Mouse (Mus musculus) neural tube, embryonic 14.5 days (tissue): Measurements from ENCODE around the gene Tanc1. TPM values are rescaled to one million over a fixed set of nuclear protein-coding genes. Genes with fewer than 3 reads are reported as not detected.

Experiments
- ATAC-seq: fragments of 200-750 bp; cut with Nextera tagmentation; 2 replicates; pipeline ENCODE4 v1.8.0; 2017; ENCODE audit warnings: low read depth, mild to moderate bottlenecking, moderate TSS enrichment, moderate library complexity
- H3K27ac ChIP-seq: fragments of 300-500 bp; sonication (generic); 2 replicates; pipeline ENCODE4 v1.5.1; 2014; ENCODE audit warnings: low read depth, mild to moderate bottlenecking, control low read depth, low read length, moderate library complexity, mixed read lengths
- H3K27me3 ChIP-seq: fragments of 300-500 bp; sonication (generic); 2 replicates; pipeline ENCODE4 v1.6.1; 2014; ENCODE audit warnings: low read length; ENCODE audit not compliant: control insufficient read depth, insufficient read depth
- H3K36me3 ChIP-seq: fragments of 300-500 bp; sonication (generic); 2 replicates; pipeline ENCODE4 v1.6.1; 2014; ENCODE audit warnings: low read length, mixed read lengths; ENCODE audit not compliant: control insufficient read depth, insufficient read depth
- H3K4me1 ChIP-seq: fragments of 300-500 bp; sonication (generic); 2 replicates; pipeline ENCODE4 v1.6.1; 2014; ENCODE audit warnings: low read length; ENCODE audit not compliant: control insufficient read depth, insufficient read depth
- H3K4me2 ChIP-seq: fragments of 300-500 bp; sonication (generic); 2 replicates; pipeline ENCODE4 v1.6.1; 2014; ENCODE audit warnings: mild to moderate bottlenecking, low read depth, low read length, control low read depth
- H3K4me3 ChIP-seq: fragments of 300-500 bp; sonication (generic); 2 replicates; pipeline ENCODE4 v1.5.1; 2014; ENCODE audit warnings: low read depth, low read length, control low read depth, mixed read lengths
- H3K9ac ChIP-seq: fragments of 300-500 bp; sonication (generic); replicated peaks from 2 replicates; pipeline ENCODE4 v1.6.1; 2014; ENCODE audit warnings: low read depth, mild to moderate bottlenecking, control low read depth, low read length, mixed read lengths
- H3K9me3 ChIP-seq: fragments of 300-500 bp; sonication (generic); 2 replicates; pipeline ENCODE4 v1.6.1; 2016; ENCODE audit warnings: low read length; ENCODE audit not compliant: control insufficient read depth
- WGBS: fragments of 180-500 bp; shearing (Covaris S2); extraction: QIAGEN DNeasy Blood & Tissue Kit; methylation state at CpG from one replicate; pipeline ENCODE4 v1.1.7; 2014; 5-methylcytosine and 5-hydroxymethylcytosine counted together
- polyA plus RNA-seq: library from polyadenylated mRNA; unstranded; fragments of >200 nt; fragmentation: Nextera tagmentation; extraction: Ambion mirVana; gene quantifications from 2 replicates; pipeline ENCODE4 v1.2.1, GENCODE M21; 2014

The Tanc1 gene
- polyA plus RNA-seq, 1 experiment from 2014 or later: 5.2 TPM

DNA sequence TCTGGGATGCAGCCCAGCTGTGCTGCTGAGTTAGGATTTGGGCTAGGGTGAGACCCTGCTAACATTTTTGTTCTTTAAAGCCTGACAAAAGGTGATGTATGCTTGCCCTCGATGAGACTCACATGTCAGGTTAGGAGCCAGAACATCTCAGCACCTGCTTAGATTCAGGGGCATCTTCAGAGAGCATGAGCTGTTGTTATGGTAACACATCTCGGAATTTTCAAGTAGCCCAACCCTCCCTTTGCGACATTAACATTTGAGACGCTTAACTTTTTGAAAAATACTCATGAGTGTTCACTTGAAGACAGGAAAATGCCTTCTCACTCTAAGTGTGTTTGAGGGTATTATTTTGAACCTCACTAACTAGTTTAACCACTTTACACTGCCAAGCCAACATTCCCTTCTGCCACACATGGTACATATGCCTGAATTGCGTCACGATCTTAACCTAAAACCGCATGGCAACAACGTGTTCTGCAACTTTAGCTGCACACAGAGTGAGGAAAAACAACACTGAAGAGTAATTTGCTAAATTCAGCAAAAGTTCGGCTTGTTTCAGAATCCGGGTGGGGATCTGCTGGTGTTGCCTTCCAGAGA lies 67.7 kb downstream of the Tanc1 start:
- 86% methylated on average over 10 of the region's 10 CpGs for WGBS
- H3K27ac ChIP-seq: no peak overlapping the region
- H3K4me1 ChIP-seq: 0 out of 2 replicates have a peak, but pooled peaks cover 6% of the 10 kb centered on the region
- H3K27me3 ChIP-seq: no peaks in the 10 kb centered on the region
- no peaks in the 10 kb centered on the region for H3K36me3 ChIP-seq
- H3K9me3 ChIP-seq: no peaks in the 10 kb centered on the region
- H3K4me3 ChIP-seq: no peak overlapping the region
- H3K4me2 ChIP-seq: no peak overlapping the region
- no peak overlapping the region for H3K9ac ChIP-seq
- no peak for ATAC-seq

DNA sequence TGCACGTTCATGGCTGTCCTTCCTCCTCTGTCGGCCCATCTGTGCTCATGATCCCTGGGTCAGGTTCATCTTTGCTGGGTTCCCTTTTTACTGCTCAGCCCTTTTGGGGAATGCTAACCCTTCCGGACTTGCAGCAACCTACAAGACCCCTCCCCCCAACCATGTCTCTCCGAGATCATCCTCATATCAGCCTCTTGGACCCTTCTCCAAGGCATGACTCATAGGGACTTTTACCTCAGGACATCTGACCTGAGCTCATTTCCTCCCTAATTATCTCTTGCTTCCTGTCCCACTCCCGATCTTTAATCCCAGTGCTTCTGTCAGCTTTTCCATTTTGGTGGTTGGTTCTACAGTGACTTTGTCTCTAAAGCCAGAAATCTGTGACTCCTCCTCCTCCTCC lies 68.9 kb downstream of the Tanc1 start:
- no peak overlapping the region for H3K9ac ChIP-seq
- H3K4me1 ChIP-seq: 0 out of 2 replicates have a peak, but pooled peaks cover 6% of the 10 kb centered on the region
- no peak overlapping the region for H3K27ac ChIP-seq
- no peak for ATAC-seq
- WGBS: 92% methylated on average over 5 of the region's 5 CpGs
- H3K4me3 ChIP-seq: no peak overlapping the region
- no peaks in the 10 kb centered on the region for H3K9me3 ChIP-seq
- H3K4me2 ChIP-seq: no peak overlapping the region
- no peaks in the 10 kb centered on the region for H3K27me3 ChIP-seq
- no peaks in the 10 kb centered on the region for H3K36me3 ChIP-seq

DNA sequence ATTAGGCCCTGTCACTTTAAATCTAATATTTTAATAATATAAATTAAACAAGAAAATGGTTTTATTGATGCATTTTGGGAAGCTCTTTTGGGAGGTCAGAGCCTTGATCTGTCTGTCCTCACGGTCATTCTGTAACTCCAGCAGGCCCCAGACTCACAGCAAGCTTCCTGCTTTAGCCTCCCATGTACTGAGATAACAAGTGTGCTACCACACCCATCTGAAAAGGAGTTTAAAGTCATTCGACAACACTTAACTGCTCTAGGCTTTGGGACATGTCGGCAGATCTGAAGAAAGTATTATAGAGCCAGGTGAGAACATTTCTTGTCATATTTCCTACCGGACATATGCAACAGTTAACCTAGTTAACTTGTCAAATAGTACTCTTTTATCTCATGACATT lies 69.3 kb downstream of the Tanc1 start:
- Histone ChIP-seq H3K36me3 (no peaks in the 10 kb centered on the region), H3K9ac (no peak overlapping the region), H3K27me3 (no peaks in the 10 kb centered on the region), H3K4me1 (0 out of 2 replicates have a peak, but pooled peaks cover 6% of the 10 kb centered on the region), H3K4me3 (no peak overlapping the region), H3K4me2 (no peak overlapping the region), H3K9me3 (no peaks in the 10 kb centered on the region), H3K27ac (no peak overlapping the region)
- WGBS: 93% methylated on average over 4 of the region's 4 CpGs
- ATAC-seq: no peak

GRCm38 (mm10) chr2:59684864-59685605 lies 73.2 kb downstream of the Tanc1 start:
- no peak for ATAC-seq
- no peak overlapping the region for H3K4me2 ChIP-seq
- H3K4me3 ChIP-seq: no peak overlapping the region
- no peaks in the 10 kb centered on the region for H3K4me1 ChIP-seq
- 67% methylated on average over 16 of the region's 16 CpGs for WGBS
- no peaks in the 10 kb centered on the region for H3K9me3 ChIP-seq
- H3K27ac ChIP-seq: no peak overlapping the region
- H3K36me3 ChIP-seq: no peaks in the 10 kb centered on the region
- no peaks in the 10 kb centered on the region for H3K27me3 ChIP-seq
- H3K9ac ChIP-seq: no peak overlapping the region

GRCm38 (mm10) chr2:59685606-59685950 lies 73.7 kb downstream of the Tanc1 start:
- Histone ChIP-seq H3K4me1 (no peaks in the 10 kb centered on the region), H3K36me3 (no peaks in the 10 kb centered on the region), H3K27ac (no peak overlapping the region), H3K9ac (no peak overlapping the region), H3K4me3 (no peak overlapping the region), H3K27me3 (no peaks in the 10 kb centered on the region), H3K4me2 (no peak overlapping the region), H3K9me3 (no peaks in the 10 kb centered on the region)
- ATAC-seq: no peak
- 95% methylated on average over 4 of the region's 4 CpGs for WGBS

- 29% methylated on average over 16 of the region's 16 CpGs for WGBS
- no peak overlapping the region for H3K27ac ChIP-seq
- H3K36me3 ChIP-seq: no peaks in the 10 kb centered on the region
- no peaks in the 10 kb centered on the region for H3K27me3 ChIP-seq
- H3K9me3 ChIP-seq: no peaks in the 10 kb centered on the region
- ATAC-seq: no peak
- no peak overlapping the region for H3K4me3 ChIP-seq
- no peak overlapping the region for H3K4me2 ChIP-seq
- no peaks in the 10 kb centered on the region for H3K4me1 ChIP-seq
- no peak overlapping the region for H3K9ac ChIP-seq
Measured at GRCm38 (mm10) chr2:59688261-59689104, 76.6 kb downstream of the Tanc1 start.

GRCm38 (mm10) chr2:59691112-59691511 lies 79.3 kb downstream of the Tanc1 start:
- Histone ChIP-seq H3K9me3 (no peaks in the 10 kb centered on the region), H3K4me1 (no peaks in the 10 kb centered on the region), H3K27me3 (no peaks in the 10 kb centered on the region), H3K27ac (no peak overlapping the region), H3K4me2 (no peak overlapping the region), H3K9ac (no peak overlapping the region), H3K36me3 (no peaks in the 10 kb centered on the region), H3K4me3 (no peak overlapping the region)
- 62% methylated on average over 4 of the region's 4 CpGs for WGBS
- ATAC-seq: no peak

DNA sequence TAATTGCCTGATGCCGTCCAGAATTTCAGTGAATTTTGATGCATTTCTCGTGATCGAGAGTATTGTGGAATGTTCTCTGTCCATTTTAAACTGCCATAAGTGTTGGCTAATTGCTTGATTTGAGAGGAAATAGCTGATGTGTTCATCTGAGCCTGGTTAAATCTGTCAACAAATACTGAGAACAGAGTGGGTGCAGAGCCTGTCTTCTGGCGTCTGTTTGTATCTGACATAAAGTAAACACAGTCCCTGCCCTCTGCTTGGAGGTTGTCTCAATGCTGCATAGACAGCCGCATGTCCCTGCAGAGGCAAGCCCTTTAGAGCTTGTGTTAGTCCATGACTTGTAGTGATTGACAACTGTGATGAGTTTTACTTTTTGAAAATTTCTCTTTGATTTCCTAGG lies 81.6 kb downstream of the Tanc1 start:
- Histone ChIP-seq H3K4me3 (no peak overlapping the region), H3K9me3 (no peaks in the 10 kb centered on the region), H3K27ac (no peak overlapping the region), H3K27me3 (no peaks in the 10 kb centered on the region), H3K9ac (no peak overlapping the region), H3K4me2 (no peak overlapping the region), H3K36me3 (no peaks in the 10 kb centered on the region), H3K4me1 (peaks cover 6% of the 10 kb centered on the region; the same call in 1 of the 2 replicates)
- 86% methylated on average over 5 of the region's 5 CpGs for WGBS
- ATAC-seq: no peak

DNA sequence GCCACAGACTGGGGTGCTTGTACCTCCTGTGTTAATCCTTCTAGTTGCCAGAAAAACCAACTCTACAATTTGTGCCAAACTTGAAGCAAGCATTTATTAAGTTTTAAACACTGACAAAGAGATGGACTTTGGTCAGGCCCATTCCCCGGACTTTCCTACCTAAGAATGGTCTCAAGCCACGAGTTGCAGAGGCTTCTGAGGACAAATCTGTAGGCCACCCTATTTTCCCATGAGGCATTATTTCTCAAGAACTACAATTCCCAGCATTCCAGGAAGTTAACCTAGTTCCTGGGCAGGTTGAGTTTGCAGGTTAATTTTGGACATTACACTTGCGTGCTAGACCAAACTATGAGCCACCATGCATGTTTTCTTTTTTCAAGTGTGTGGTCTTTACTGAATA lies 85.3 kb downstream of the Tanc1 start:
- no peak overlapping the region for H3K4me3 ChIP-seq
- ATAC-seq: no peak
- H3K36me3 ChIP-seq: no peaks in the 10 kb centered on the region
- no peaks in the 10 kb centered on the region for H3K27me3 ChIP-seq
- H3K4me1 ChIP-seq: peaks cover 6% of the 10 kb centered on the region; the same call in 1 of the 2 replicates
- H3K27ac ChIP-seq: no peak overlapping the region
- WGBS: 85% methylated on average over 3 of the region's 3 CpGs
- H3K9ac ChIP-seq: no peak overlapping the region
- H3K9me3 ChIP-seq: no peaks in the 10 kb centered on the region
- H3K4me2 ChIP-seq: no peak overlapping the region
